Mouse (Mus musculus): ENCODE measurements around the gene Medag. TPM values are rescaled to one million over a fixed set of nuclear protein-coding genes. Genes with fewer than 3 reads are reported as not detected.

The Medag gene
- polyA plus RNA-seq, 1 experiment from 2014 or later, result 6.4 TPM

DNA sequence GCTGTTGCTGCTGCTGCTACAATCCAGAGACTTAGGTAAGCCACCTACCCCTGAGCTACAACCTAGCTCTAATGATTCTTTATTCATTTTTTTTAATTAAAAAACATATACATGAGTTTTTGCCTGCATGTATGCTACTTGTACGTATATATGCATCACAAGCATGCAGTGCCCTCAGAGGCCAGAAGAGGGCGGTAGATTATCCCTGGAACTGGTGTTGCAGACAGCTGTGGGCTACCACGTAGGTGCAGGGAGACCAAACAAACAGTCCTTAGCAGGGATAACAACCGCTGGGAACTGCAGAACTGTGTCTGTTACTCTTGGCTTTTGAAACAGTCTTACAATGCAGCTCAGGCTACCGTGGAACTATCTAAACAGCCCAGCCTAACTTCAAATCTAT is 36.2 kb downstream of the Medag start:
- no peak for ATAC-seq
- WGBS, result 83% methylated on average over 5 of the region's 5 CpGs
- no peak overlapping the region for H3K4me3 ChIP-seq (ENCODE audit: low read length)

DNA sequence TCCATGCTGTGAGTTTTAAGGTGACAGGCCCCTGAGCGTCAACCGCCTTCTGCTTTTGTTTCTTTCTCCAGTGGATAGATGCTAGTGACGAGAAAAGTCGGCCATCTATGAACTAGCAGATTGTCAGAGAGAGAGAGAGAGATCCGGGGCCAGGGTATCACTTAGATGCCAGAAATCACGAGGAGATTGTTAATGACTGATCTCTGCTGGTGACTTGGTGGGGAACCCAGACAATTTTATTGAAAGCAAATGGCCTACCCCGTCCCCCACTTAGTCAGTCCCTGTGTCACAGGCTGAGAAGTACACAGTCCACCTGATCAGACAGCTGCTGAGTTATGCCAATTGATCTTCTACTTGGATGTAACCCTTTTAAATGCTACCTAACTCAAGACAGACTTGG is 37.9 kb downstream of the Medag start:
- no peak overlapping the region for H3K4me2 ChIP-seq (ENCODE audit: low read length)
- H3K4me3 ChIP-seq (ENCODE audit: low read length), result no peak overlapping the region
- peaks cover 5% of the 10 kb centered on the region; the same call in 1 of the 2 replicates for H3K4me1 ChIP-seq (ENCODE audit: control insufficient read depth, insufficient read depth, low read depth, low read length)
- H3K9ac ChIP-seq (ENCODE audit: low read depth, low read length), result no peak overlapping the region
- ATAC-seq, result no peak
- no peaks in the 10 kb centered on the region for H3K27me3 ChIP-seq (replicated peaks; ENCODE audit: control insufficient read depth, insufficient read depth, low read length)
- WGBS, result 80% methylated on average over 7 of the region's 7 CpGs
- no peaks in the 10 kb centered on the region for H3K36me3 ChIP-seq (ENCODE audit: control insufficient read depth, insufficient read depth, low read length)
- H3K27ac ChIP-seq (ENCODE audit: low read depth, low read length), result no peak overlapping the region
- no peaks in the 10 kb centered on the region; the same call in 1 of the 2 replicates for H3K9me3 ChIP-seq (ENCODE audit: control insufficient read depth, low read length)

More for the DNA sequence above, 36.2 kb downstream of the Medag start:
- Histone ChIP-seq H3K4me2 (ENCODE audit: low read length) (no peak overlapping the region), H3K9me3 (ENCODE audit: control insufficient read depth, low read length) (no peaks in the 10 kb centered on the region; the same call in 1 of the 2 replicates), H3K36me3 (ENCODE audit: control insufficient read depth, insufficient read depth, low read length) (no peaks in the 10 kb centered on the region), H3K9ac (ENCODE audit: low read depth, low read length) (no peak overlapping the region), H3K27me3 (replicated peaks; ENCODE audit: control insufficient read depth, insufficient read depth, low read length) (no peaks in the 10 kb centered on the region), H3K4me1 (ENCODE audit: control insufficient read depth, insufficient read depth, low read depth, low read length) (peaks cover 5% of the 10 kb centered on the region; the same call in 1 of the 2 replicates), H3K27ac (ENCODE audit: low read depth, low read length) (no peak overlapping the region)

DNA sequence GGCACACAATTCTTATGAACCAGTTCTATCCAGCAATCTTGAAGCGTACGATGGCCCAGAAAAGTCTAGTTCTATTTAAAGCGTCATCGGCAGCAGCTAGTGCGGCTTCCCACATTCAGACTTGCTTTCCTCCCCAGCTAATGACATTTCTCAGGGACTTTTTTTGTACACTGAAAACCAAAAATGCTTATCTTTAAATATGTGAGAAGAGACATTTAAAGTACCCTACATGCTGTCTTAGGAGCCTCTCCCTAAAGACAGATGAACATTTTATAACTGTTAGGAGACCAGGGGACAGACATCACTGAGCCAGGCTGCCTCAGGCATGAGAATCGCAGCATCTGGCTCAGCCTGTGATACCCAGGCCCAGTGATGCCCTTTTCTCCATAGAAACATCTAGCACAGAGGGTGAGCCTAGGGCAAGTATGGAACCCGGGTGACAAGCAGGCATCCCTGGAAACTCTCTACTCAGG is 39.7 kb downstream of the Medag start:
- WGBS, result 61% methylated on average over 7 of the region's 7 CpGs
- H3K4me1 ChIP-seq (ENCODE audit: control insufficient read depth, insufficient read depth, low read depth, low read length), result no peaks in the 10 kb centered on the region
- H3K4me2 ChIP-seq (ENCODE audit: low read length), result no peak overlapping the region
- no peaks in the 10 kb centered on the region for H3K36me3 ChIP-seq (ENCODE audit: control insufficient read depth, insufficient read depth, low read length)
- no peaks in the 10 kb centered on the region for H3K27me3 ChIP-seq (replicated peaks; ENCODE audit: control insufficient read depth, insufficient read depth, low read length)
- no peak overlapping the region; the same call in 1 of the 2 replicates for H3K27ac ChIP-seq (ENCODE audit: low read depth, low read length)
- no peak for ATAC-seq
- no peaks in the 10 kb centered on the region; the same call in 1 of the 2 replicates for H3K9me3 ChIP-seq (ENCODE audit: control insufficient read depth, low read length)
- H3K9ac ChIP-seq (ENCODE audit: low read depth, low read length), result no peak overlapping the region
- H3K4me3 ChIP-seq (ENCODE audit: low read length), result no peak overlapping the region

DNA sequence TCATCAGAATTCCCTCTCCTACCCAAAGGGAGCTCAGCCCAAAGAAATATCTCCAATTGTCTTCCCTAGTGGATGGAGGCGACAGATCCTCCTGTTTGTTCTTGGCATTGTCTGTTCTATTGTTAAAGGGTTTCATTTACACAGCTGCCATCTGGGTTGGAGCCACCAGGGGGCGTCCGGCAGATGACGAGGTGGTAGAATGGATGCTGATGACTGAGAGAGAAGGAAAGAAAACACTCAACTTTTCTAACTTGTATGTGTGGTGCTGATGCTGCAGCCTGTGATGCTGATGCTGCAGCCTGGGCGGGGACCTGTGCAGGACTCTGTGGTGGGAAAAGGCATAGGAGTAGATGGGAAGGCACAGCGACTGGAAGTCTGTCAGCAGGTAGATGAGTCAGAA is 42.7 kb downstream of the Medag start:
- H3K27me3 ChIP-seq (replicated peaks; ENCODE audit: control insufficient read depth, insufficient read depth, low read length), result no peaks in the 10 kb centered on the region
- H3K4me1 ChIP-seq (ENCODE audit: control insufficient read depth, insufficient read depth, low read depth, low read length), result no peaks in the 10 kb centered on the region
- WGBS, result 30% methylated on average over 6 of the region's 6 CpGs
- H3K9ac ChIP-seq (ENCODE audit: low read depth, low read length), result no peak overlapping the region
- H3K27ac ChIP-seq (ENCODE audit: low read depth, low read length), result no peak overlapping the region
- ATAC-seq, result no peak
- no peak overlapping the region for H3K4me3 ChIP-seq (ENCODE audit: low read length)
- no peaks in the 10 kb centered on the region for H3K36me3 ChIP-seq (ENCODE audit: control insufficient read depth, insufficient read depth, low read length)
- no peaks in the 10 kb centered on the region for H3K9me3 ChIP-seq (ENCODE audit: control insufficient read depth, low read length)
- H3K4me2 ChIP-seq (ENCODE audit: low read length), result no peak overlapping the region

DNA sequence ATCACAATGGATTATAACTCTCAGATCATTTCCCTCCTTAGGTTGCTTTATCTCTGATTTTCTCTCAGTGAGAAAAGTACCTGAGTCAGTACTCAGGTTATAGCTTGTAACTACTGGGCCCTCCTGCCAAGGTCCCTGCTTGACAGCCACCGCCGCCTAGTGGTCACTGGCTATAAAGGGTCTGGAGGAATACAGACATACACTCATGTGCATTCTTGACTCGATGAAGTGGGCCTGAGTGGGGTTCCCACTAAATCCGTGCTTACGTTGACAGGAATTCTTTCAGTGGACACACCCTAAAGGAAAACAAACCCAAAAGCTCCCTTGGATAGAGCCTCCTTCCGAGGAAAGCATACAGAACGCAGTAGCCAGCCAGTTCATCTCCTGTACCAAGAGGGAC is 45.0 kb downstream of the Medag start:
- H3K27me3 ChIP-seq (replicated peaks; ENCODE audit: control insufficient read depth, insufficient read depth, low read length), result no peaks in the 10 kb centered on the region
- no peak overlapping the region for H3K27ac ChIP-seq (ENCODE audit: low read depth, low read length)
- H3K4me1 ChIP-seq (ENCODE audit: control insufficient read depth, insufficient read depth, low read depth, low read length), result no peaks in the 10 kb centered on the region
- no peak overlapping the region for H3K4me2 ChIP-seq (ENCODE audit: low read length)
- H3K36me3 ChIP-seq (ENCODE audit: control insufficient read depth, insufficient read depth, low read length), result no peaks in the 10 kb centered on the region
- no peak for ATAC-seq
- H3K9me3 ChIP-seq (ENCODE audit: control insufficient read depth, low read length), result no peaks in the 10 kb centered on the region
- H3K4me3 ChIP-seq (ENCODE audit: low read length), result no peak overlapping the region
- no peak overlapping the region for H3K9ac ChIP-seq (ENCODE audit: low read depth, low read length)
- WGBS, result 87% methylated on average over 7 of the region's 7 CpGs

DNA sequence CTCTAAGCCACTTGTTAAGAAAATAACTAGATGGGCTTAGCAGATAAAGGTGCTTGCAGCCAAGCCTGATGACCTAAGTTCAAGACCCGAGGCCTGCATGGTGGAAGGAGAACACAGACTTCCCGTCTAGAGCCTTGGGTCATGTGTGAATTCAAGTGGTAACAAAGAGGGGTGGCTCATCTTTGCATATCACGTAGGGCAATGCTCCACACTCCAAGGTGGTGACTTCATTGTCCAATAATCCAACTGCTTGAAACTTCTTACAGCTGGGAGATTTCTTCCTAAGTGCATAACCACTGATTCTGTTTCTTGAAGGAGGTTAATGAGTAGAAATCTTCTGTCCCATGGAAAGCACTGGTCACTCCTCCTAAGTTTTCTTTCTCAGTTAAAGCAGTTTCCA is 50.5 kb downstream of the Medag start:
- Histone ChIP-seq H3K27ac (ENCODE audit: low read depth, low read length) (no peak overlapping the region), H3K4me2 (ENCODE audit: low read length) (no peak overlapping the region), H3K4me3 (ENCODE audit: low read length) (no peak overlapping the region), H3K36me3 (ENCODE audit: control insufficient read depth, insufficient read depth, low read length) (no peaks in the 10 kb centered on the region), H3K9ac (ENCODE audit: low read depth, low read length) (no peak overlapping the region), H3K4me1 (ENCODE audit: control insufficient read depth, insufficient read depth, low read depth, low read length) (no peaks in the 10 kb centered on the region), H3K27me3 (replicated peaks; ENCODE audit: control insufficient read depth, insufficient read depth, low read length) (no peaks in the 10 kb centered on the region), H3K9me3 (ENCODE audit: control insufficient read depth, low read length) (no peaks in the 10 kb centered on the region)
- ATAC-seq, result no peak
- WGBS, result 81% methylated on average over 3 of the region's 3 CpGs

DNA sequence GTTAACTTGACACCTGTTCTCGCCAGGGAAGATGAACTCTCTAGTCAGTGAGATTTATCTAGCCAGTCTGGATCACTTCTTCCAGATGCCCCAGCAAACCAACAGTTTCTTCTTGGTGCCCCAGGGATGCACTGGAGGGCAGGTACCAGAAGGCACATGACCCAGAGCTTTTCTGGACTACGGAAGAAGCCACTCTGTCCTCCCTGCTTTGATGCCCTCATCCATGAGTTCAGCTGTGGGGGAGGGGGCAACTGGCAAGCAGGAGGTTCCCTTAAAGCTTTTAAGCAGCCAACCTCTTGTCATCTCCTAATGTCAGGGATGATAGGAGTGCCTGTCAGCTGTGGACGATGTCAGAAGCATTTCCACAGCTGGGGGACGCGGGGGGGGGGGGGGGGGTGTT is 53.8 kb downstream of the Medag start:
- 69% methylated on average over 5 of the region's 5 CpGs for WGBS
- H3K4me3 ChIP-seq (ENCODE audit: low read length), result no peak overlapping the region
- no peak for ATAC-seq

DNA sequence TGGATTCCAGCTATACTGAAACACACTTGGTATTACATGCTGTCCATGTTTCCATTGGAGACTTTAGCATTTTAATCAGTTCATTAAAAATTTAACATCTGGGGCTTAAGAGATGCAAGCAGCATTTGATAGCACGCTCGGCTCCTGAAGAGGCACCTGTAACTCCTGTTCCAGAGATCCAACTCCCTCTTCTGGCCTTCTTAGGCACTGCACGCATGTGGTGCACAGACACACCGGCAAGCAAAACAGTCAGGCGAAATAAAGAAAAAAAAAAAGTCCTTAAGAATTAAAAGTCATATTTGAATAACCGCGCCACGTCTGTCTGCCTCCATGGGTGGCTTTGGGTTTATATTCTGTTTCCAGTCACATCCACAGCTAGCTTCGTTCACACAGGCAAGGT is 62.6 kb downstream of the Medag start:
- Histone ChIP-seq H3K4me3 (ENCODE audit: low read length) (no peak overlapping the region), H3K27ac (ENCODE audit: low read depth, low read length) (no peak overlapping the region), H3K27me3 (replicated peaks; ENCODE audit: control insufficient read depth, insufficient read depth, low read length) (no peaks in the 10 kb centered on the region), H3K9ac (ENCODE audit: low read depth, low read length) (no peak overlapping the region), H3K4me2 (ENCODE audit: low read length) (no peak overlapping the region), H3K9me3 (ENCODE audit: control insufficient read depth, low read length) (no peaks in the 10 kb centered on the region; the same call in 1 of the 2 replicates), H3K4me1 (ENCODE audit: control insufficient read depth, insufficient read depth, low read depth, low read length) (no peaks in the 10 kb centered on the region), H3K36me3 (ENCODE audit: control insufficient read depth, insufficient read depth, low read length) (no peaks in the 10 kb centered on the region)
- ATAC-seq, result no peak
- 90% methylated on average over 9 of the region's 9 CpGs for WGBS

More for the DNA sequence above, 53.8 kb downstream of the Medag start:
- Histone ChIP-seq H3K9ac (ENCODE audit: low read depth, low read length) (no peak overlapping the region), H3K4me1 (ENCODE audit: control insufficient read depth, insufficient read depth, low read depth, low read length) (no peaks in the 10 kb centered on the region), H3K4me2 (ENCODE audit: low read length) (no peak overlapping the region), H3K27ac (ENCODE audit: low read depth, low read length) (no peak overlapping the region), H3K9me3 (ENCODE audit: control insufficient read depth, low read length) (no peaks in the 10 kb centered on the region), H3K36me3 (ENCODE audit: control insufficient read depth, insufficient read depth, low read length) (no peaks in the 10 kb centered on the region), H3K27me3 (replicated peaks; ENCODE audit: control insufficient read depth, insufficient read depth, low read length) (no peaks in the 10 kb centered on the region)

DNA sequence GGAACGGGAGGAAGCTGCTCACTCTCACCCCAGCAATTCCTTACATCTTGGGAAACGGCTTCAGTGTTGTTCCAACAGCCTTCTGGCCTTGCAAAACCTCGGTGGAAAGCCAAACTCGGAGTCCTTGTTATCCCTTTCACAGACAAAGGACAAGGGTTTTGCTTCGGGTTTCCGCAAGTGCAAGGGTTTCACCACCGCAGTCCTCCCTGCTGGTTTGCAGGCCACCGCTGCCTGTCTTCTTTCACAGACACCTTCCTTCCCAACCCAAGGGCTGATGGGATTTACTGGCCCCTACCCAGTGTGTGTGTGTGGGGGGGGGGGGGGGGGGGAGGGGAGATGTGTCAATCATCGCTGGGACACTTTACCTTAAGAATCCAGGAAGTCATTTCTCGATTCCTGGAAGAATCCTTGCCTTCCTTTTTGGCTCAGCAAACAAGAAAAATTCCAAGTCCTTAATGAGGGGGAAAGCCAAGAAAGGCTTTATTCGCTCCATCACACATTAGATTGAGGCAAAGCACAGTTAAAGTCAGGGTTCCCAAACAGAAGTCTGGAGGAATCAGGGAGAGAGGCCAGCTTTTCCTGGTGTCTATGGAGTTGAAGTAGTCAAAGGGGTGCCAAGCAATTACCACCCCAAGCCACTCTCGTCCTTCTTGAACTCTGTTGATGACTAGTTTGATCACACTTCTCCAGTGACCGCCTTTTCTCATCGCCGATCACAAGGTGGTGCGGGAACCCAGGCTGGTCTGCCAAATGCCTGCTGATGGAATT is 63.3 kb downstream of the Medag start:
- ATAC-seq, result no peak
- no peaks in the 10 kb centered on the region for H3K36me3 ChIP-seq (ENCODE audit: control insufficient read depth, insufficient read depth, low read length)

More for the DNA sequence above, 63.3 kb downstream of the Medag start:
- no peak overlapping the region for H3K4me3 ChIP-seq (ENCODE audit: low read length)
- WGBS, result 83% methylated on average over 16 of the region's 16 CpGs
- H3K27me3 ChIP-seq (replicated peaks; ENCODE audit: control insufficient read depth, insufficient read depth, low read length), result no peaks in the 10 kb centered on the region
- no peaks in the 10 kb centered on the region; the same call in 1 of the 2 replicates for H3K9me3 ChIP-seq (ENCODE audit: control insufficient read depth, low read length)
- no peak overlapping the region for H3K4me2 ChIP-seq (ENCODE audit: low read length)
- no peak overlapping the region for H3K27ac ChIP-seq (ENCODE audit: low read depth, low read length)
- H3K4me1 ChIP-seq (ENCODE audit: control insufficient read depth, insufficient read depth, low read depth, low read length), result no peaks in the 10 kb centered on the region
- no peak overlapping the region for H3K9ac ChIP-seq (ENCODE audit: low read depth, low read length)
